In the genomic region with DNA sequence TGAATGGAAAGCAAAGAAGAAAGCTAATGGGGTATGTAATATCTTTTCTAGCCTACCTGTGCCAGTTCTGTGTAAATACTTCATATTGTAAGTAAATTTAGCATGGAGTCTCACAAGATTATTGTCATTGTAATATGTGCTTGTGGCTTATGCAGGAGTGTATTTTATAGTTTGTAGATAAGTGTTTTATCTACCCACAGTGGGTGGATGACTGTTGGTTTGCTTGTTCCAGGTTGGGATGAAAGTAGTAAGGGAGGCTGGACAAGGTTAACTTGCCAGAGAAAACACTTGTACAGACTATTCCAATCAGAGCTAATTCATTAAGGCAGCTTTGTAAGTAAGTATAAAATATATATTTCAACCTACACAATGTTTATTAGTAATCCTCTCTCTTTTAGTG, we compare ENCODE assay signal across 16 mouse cellular contexts.
"Had no signal": no experiment of that assay in that cellular context is flagged by ENCODE, and none has a peak within 500 bp of the region (broad histone marks: within the 10 kb centered on the region; RNA-seq: fewer than 3 reads in every experiment).

No protein-coding gene starts in this region.

- DNase-seq: retina, postnatal 1 day; right cerebral cortex, adult 18-20 months; right cerebral cortex, postnatal 14 days; right cerebral cortex, postnatal 25 days; right cerebral cortex, postnatal 4 days; spleen, adult 18-20 months; thymus, adult 18-20 months; thymus, adult 2 months; thymus, postnatal 14 days; thymus, postnatal 25 days; thymus, postnatal 36 days; thymus, postnatal 4 days had no signal

- H3K27me3 ChIP-seq: neural tube, embryonic 13.5 days; neural tube, embryonic 15.5 days; stomach, embryonic 15.5 days had no signal

- H3K9me3 ChIP-seq: neural tube, embryonic 13.5 days; neural tube, embryonic 15.5 days; stomach, embryonic 15.5 days had no signal

- H3K4me3 ChIP-seq: neural tube, embryonic 13.5 days; neural tube, embryonic 15.5 days; stomach, embryonic 15.5 days had no signal

- H3K27ac ChIP-seq: neural tube, embryonic 13.5 days; neural tube, embryonic 15.5 days; stomach, embryonic 15.5 days; stomach, postnatal 0 days had no signal

- H3K4me1 ChIP-seq: neural tube, embryonic 13.5 days; neural tube, embryonic 15.5 days; stomach, embryonic 15.5 days had no signal

- H3K9ac ChIP-seq: neural tube, embryonic 13.5 days; neural tube, embryonic 15.5 days; stomach, embryonic 15.5 days had no signal
